Mouse (Mus musculus) midbrain, embryonic 15.5 days (tissue): ENCODE data around the gene Map3k5. TPM values are rescaled to one million over a fixed set of nuclear protein-coding genes. Genes with fewer than 3 reads are reported as not detected.
A peak's percentile ranks its signal among the peaks of the same experiment; 100 is the strongest.

Experiments
- ATAC-seq: fragments of 200-750 bp; cut with Nextera tagmentation; replicated peaks from 2 replicates; pipeline ENCODE4 v1.8.0; 2017; ENCODE audit warnings: moderate TSS enrichment
- H3K27ac ChIP-seq: fragments of 300-500 bp; sonication (generic); 2 replicates; pipeline ENCODE4 v1.5.1; 2015; ENCODE audit warnings: mild to moderate bottlenecking, inconsistent platforms
- H3K27me3 ChIP-seq: fragments of 300-500 bp; sonication (generic); replicated peaks from 2 replicates; pipeline ENCODE4 v1.6.1; 2015; ENCODE audit warnings: inconsistent platforms
- H3K36me3 ChIP-seq: fragments of 300-500 bp; sonication (generic); replicated peaks from 2 replicates; pipeline ENCODE4 v1.6.1; 2015; ENCODE audit warnings: inconsistent platforms
- H3K4me1 ChIP-seq: fragments of 300-500 bp; sonication (generic); 2 replicates; pipeline ENCODE4 v1.6.1; 2015; ENCODE audit warnings: inconsistent platforms
- H3K4me2 ChIP-seq: fragments of 300-500 bp; sonication (generic); 2 replicates; pipeline ENCODE4 v1.6.1; 2015; ENCODE audit warnings: inconsistent platforms, mild to moderate bottlenecking, moderate library complexity
- H3K4me3 ChIP-seq: fragments of 300-500 bp; sonication (generic); 2 replicates; pipeline ENCODE4 v1.5.1; 2015; ENCODE audit warnings: mild to moderate bottlenecking, inconsistent platforms
- H3K9ac ChIP-seq: fragments of 300-500 bp; sonication (generic); 2 replicates; pipeline ENCODE4 v1.6.1; 2015; ENCODE audit warnings: mild to moderate bottlenecking, inconsistent platforms
- H3K9me3 ChIP-seq: fragments of 300-500 bp; sonication (generic); 2 replicates; pipeline ENCODE4 v1.6.1; 2016; ENCODE audit warnings: inconsistent platforms
- WGBS: fragments of 180-500 bp; shearing (Covaris S2); methylation state at CpG from one replicate; pipeline ENCODE4 v1.1.7; 2015; ENCODE audit warnings: mixed read lengths; 5-methylcytosine and 5-hydroxymethylcytosine counted together
- polyA plus RNA-seq: library from polyadenylated mRNA; unstranded; fragments of >200 nt; fragmentation: Nextera tagmentation; extraction: Ambion mirVana; gene quantifications from 2 replicates; pipeline ENCODE4 v1.2.1, GENCODE M21; 2015

Gene Map3k5
- polyA plus RNA-seq, result 1.1 and 1.3 TPM in 2 replicates

GRCm38 (mm10) chr10:19934384-19935294 lies at the start of gene Map3k5:
Map3k5 (plus strand) TSS chr10:19934472.
- peak; percentile 89 for ATAC-seq
- Histone ChIP-seq H3K9ac (peak within 1 kb of the TSS; percentile 54), H3K27me3 (peaks cover 17% of the 10 kb centered on the region), H3K4me2 (peak within 1 kb of the TSS; percentile 98), H3K36me3 (no peaks in the 10 kb centered on the region), H3K4me3 (peak within 1 kb of the TSS; percentile 59), H3K27ac (peak within 1 kb of the TSS; percentile 77), H3K4me1 (peaks cover 17% of the 10 kb centered on the region), H3K9me3 (no peaks in the 10 kb centered on the region)
- WGBS, result under 1% methylated on average over 85 of the region's 95 CpGs

- no peaks in the 10 kb centered on the region for H3K27me3 ChIP-seq
- H3K4me3 ChIP-seq, result no peak overlapping the region
- H3K27ac ChIP-seq, result no peak overlapping the region
- no peak for ATAC-seq
- 92% methylated on average over 3 of the region's 3 CpGs for WGBS
- H3K9me3 ChIP-seq, result no peaks in the 10 kb centered on the region
- H3K9ac ChIP-seq, result no peak overlapping the region
- no peak overlapping the region for H3K4me2 ChIP-seq
- no peaks in the 10 kb centered on the region for H3K36me3 ChIP-seq
- H3K4me1 ChIP-seq, result no peaks in the 10 kb centered on the region
Measured at GRCm38 (mm10) chr10:19886249-19886648, 48.0 kb upstream of the Map3k5 start.

GRCm38 (mm10) chr10:19889908-19890307 lies 44.4 kb upstream of the Map3k5 start:
- WGBS, result 78% methylated on average over 3 of the region's 3 CpGs
- no peak overlapping the region for H3K9ac ChIP-seq
- H3K4me3 ChIP-seq, result no peak overlapping the region
- H3K36me3 ChIP-seq, result no peaks in the 10 kb centered on the region
- H3K4me2 ChIP-seq, result no peak overlapping the region
- no peaks in the 10 kb centered on the region for H3K9me3 ChIP-seq
- H3K27ac ChIP-seq, result no peak overlapping the region
- ATAC-seq, result no peak
- no peaks in the 10 kb centered on the region for H3K27me3 ChIP-seq
- no peaks in the 10 kb centered on the region for H3K4me1 ChIP-seq

- H3K36me3 ChIP-seq, result no peaks in the 10 kb centered on the region
- no peak overlapping the region for H3K4me2 ChIP-seq
- H3K4me3 ChIP-seq, result no peak overlapping the region
- no peaks in the 10 kb centered on the region for H3K4me1 ChIP-seq
- no peak for ATAC-seq
- H3K27ac ChIP-seq, result no peak overlapping the region
- H3K9me3 ChIP-seq, result no peaks in the 10 kb centered on the region
- no peaks in the 10 kb centered on the region for H3K27me3 ChIP-seq
- WGBS, result 40% methylated on average over 3 of the region's 3 CpGs
- no peak overlapping the region for H3K9ac ChIP-seq
Measured at GRCm38 (mm10) chr10:19891686-19892085, 42.6 kb upstream of the Map3k5 start.

GRCm38 (mm10) chr10:19893146-19893545 lies 41.1 kb upstream of the Map3k5 start:
- 80% methylated on average over 6 of the region's 6 CpGs for WGBS

GRCm38 (mm10) chr10:19893976-19894375 lies 40.3 kb upstream of the Map3k5 start:
- no peaks in the 10 kb centered on the region for H3K9me3 ChIP-seq
- no peak overlapping the region for H3K9ac ChIP-seq
- H3K36me3 ChIP-seq, result no peaks in the 10 kb centered on the region
- no peak; the same call in 1 of the 2 replicates for ATAC-seq
- no peak overlapping the region for H3K4me2 ChIP-seq
- H3K27me3 ChIP-seq, result no peaks in the 10 kb centered on the region
- WGBS, result 18% methylated on average over 4 of the region's 4 CpGs
- no peaks in the 10 kb centered on the region for H3K4me1 ChIP-seq
- no peak overlapping the region for H3K27ac ChIP-seq
- H3K4me3 ChIP-seq, result no peak overlapping the region

More at GRCm38 (mm10) chr10:19893146-19893545, 41.1 kb upstream of the Map3k5 start:
- Histone ChIP-seq H3K27me3 (no peaks in the 10 kb centered on the region), H3K4me1 (no peaks in the 10 kb centered on the region), H3K9me3 (no peaks in the 10 kb centered on the region), H3K27ac (no peak overlapping the region), H3K4me3 (no peak overlapping the region), H3K4me2 (no peak overlapping the region), H3K9ac (no peak overlapping the region), H3K36me3 (no peaks in the 10 kb centered on the region)
- no peak for ATAC-seq

- 78% methylated on average over 2 of the region's 2 CpGs for WGBS
- H3K9ac ChIP-seq, result no peak overlapping the region
- H3K9me3 ChIP-seq, result no peaks in the 10 kb centered on the region
- no peaks in the 10 kb centered on the region for H3K27me3 ChIP-seq
- no peak overlapping the region for H3K4me3 ChIP-seq
- H3K27ac ChIP-seq, result no peak overlapping the region
- H3K4me1 ChIP-seq, result no peaks in the 10 kb centered on the region
- no peaks in the 10 kb centered on the region for H3K36me3 ChIP-seq
- no peak overlapping the region for H3K4me2 ChIP-seq
- ATAC-seq, result no peak
Measured at GRCm38 (mm10) chr10:19900191-19900590, 34.1 kb upstream of the Map3k5 start.

- WGBS, result 79% methylated on average over 7 of the region's 7 CpGs
Measured at GRCm38 (mm10) chr10:19901992-19902391, 32.3 kb upstream of the Map3k5 start.

GRCm38 (mm10) chr10:19904077-19904820 lies 30.0 kb upstream of the Map3k5 start:
- ATAC-seq, result no peak
- Histone ChIP-seq H3K36me3 (no peaks in the 10 kb centered on the region), H3K9me3 (no peaks in the 10 kb centered on the region), H3K4me2 (no peak overlapping the region), H3K27me3 (no peaks in the 10 kb centered on the region), H3K4me1 (no peaks in the 10 kb centered on the region), H3K9ac (no peak overlapping the region), H3K4me3 (no peak overlapping the region), H3K27ac (no peak overlapping the region)
- 84% methylated on average over 13 of the region's 13 CpGs for WGBS

More at GRCm38 (mm10) chr10:19901992-19902391, 32.3 kb upstream of the Map3k5 start:
- no peak for ATAC-seq
- H3K4me1 ChIP-seq, result no peaks in the 10 kb centered on the region
- no peaks in the 10 kb centered on the region for H3K9me3 ChIP-seq
- H3K4me3 ChIP-seq, result no peak overlapping the region
- H3K4me2 ChIP-seq, result no peak overlapping the region
- no peaks in the 10 kb centered on the region for H3K36me3 ChIP-seq
- H3K27ac ChIP-seq, result no peak overlapping the region
- no peak overlapping the region for H3K9ac ChIP-seq
- no peaks in the 10 kb centered on the region for H3K27me3 ChIP-seq

GRCm38 (mm10) chr10:19907246-19907804 lies 26.9 kb upstream of the Map3k5 start, which contains the start of gene Pex7:
Pex7 (minus strand) TSS chr10:19907689.
- Histone ChIP-seq H3K4me3 (peak within 1 kb of the TSS; percentile 73), H3K36me3 (no peaks in the 10 kb centered on the region), H3K9ac (peak within 1 kb of the TSS; percentile 78), H3K27me3 (no peaks in the 10 kb centered on the region; the same call in 1 of the 2 replicates), H3K27ac (peak within 1 kb of the TSS; percentile 98), H3K4me1 (no peaks in the 10 kb centered on the region), H3K4me2 (peak within 1 kb of the TSS; percentile 38), H3K9me3 (no peaks in the 10 kb centered on the region)
- peak; percentile 98 for ATAC-seq
- under 1% methylated on average over 60 of the region's 60 CpGs for WGBS

GRCm38 (mm10) chr10:19908076-19908475 lies 26.2 kb upstream of the Map3k5 start:
- Histone ChIP-seq H3K4me2 (no peak overlapping the region), H3K36me3 (no peaks in the 10 kb centered on the region), H3K27me3 (no peaks in the 10 kb centered on the region; the same call in 1 of the 2 replicates), H3K4me3 (no peak overlapping the region), H3K9me3 (no peaks in the 10 kb centered on the region), H3K27ac (no peak overlapping the region), H3K9ac (no peak overlapping the region), H3K4me1 (no peaks in the 10 kb centered on the region)
- WGBS, result 76% methylated on average over 2 of the region's 2 CpGs
- ATAC-seq, result 0 out of 2 replicates have a peak, but pooled peaks have one; percentile 15

- 88% methylated on average over 2 of the region's 2 CpGs for WGBS
- H3K9ac ChIP-seq, result no peak overlapping the region
- H3K4me2 ChIP-seq, result no peak overlapping the region
- ATAC-seq, result no peak
- no peak overlapping the region for H3K4me3 ChIP-seq
- no peak overlapping the region for H3K27ac ChIP-seq
- no peaks in the 10 kb centered on the region; the same call in 1 of the 2 replicates for H3K27me3 ChIP-seq
- no peaks in the 10 kb centered on the region for H3K9me3 ChIP-seq
- no peaks in the 10 kb centered on the region for H3K4me1 ChIP-seq
- no peaks in the 10 kb centered on the region for H3K36me3 ChIP-seq
Measured at GRCm38 (mm10) chr10:19910516-19910915, 23.8 kb upstream of the Map3k5 start.
